Mouse (Mus musculus) heart, embryonic 11.5 days (tissue): ENCODE results near the gene Lamc2. TPM values are rescaled to one million over a fixed set of nuclear protein-coding genes. Genes with fewer than 3 reads are reported as not detected.
A peak's percentile ranks its signal among the peaks of the same experiment; 100 is the strongest.

Source experiments
- ATAC-seq: fragments of 200-750 bp; cut with Nextera tagmentation; replicated peaks from 2 replicates; pipeline ENCODE4 v1.8.0; 2017; ENCODE audit warnings: moderate library complexity; ENCODE audit not compliant: insufficient number of reproducible peaks, low FRiP score, low TSS enrichment
- H3K27ac ChIP-seq: fragments of 300-500 bp; sonication (generic); 2 replicates; pipeline ENCODE4 v1.5.1; 2014; ENCODE audit warnings: mild to moderate bottlenecking, low read depth, low read length
- H3K27me3 ChIP-seq: fragments of 300-500 bp; sonication (generic); 2 replicates; pipeline ENCODE4 v1.6.1; 2014; ENCODE audit warnings: mild to moderate bottlenecking, low read length, mixed read lengths; ENCODE audit not compliant: control insufficient read depth, insufficient read depth
- H3K36me3 ChIP-seq: fragments of 300-500 bp; sonication (generic); 2 replicates; pipeline ENCODE4 v1.6.1; 2014; ENCODE audit warnings: mild to moderate bottlenecking, low read length, moderate library complexity, mixed read lengths; ENCODE audit not compliant: control insufficient read depth, insufficient read depth
- H3K4me1 ChIP-seq: fragments of 300-500 bp; sonication (generic); 2 replicates; pipeline ENCODE4 v1.6.1; 2014; ENCODE audit warnings: low read length; ENCODE audit not compliant: control insufficient read depth, insufficient read depth
- H3K4me2 ChIP-seq: fragments of 300-500 bp; sonication (generic); 2 replicates; pipeline ENCODE4 v1.6.1; 2014; ENCODE audit warnings: mild to moderate bottlenecking, moderate library complexity
- H3K4me3 ChIP-seq: fragments of 300-500 bp; sonication (generic); 2 replicates; pipeline ENCODE4 v1.5.1; 2014; ENCODE audit warnings: low read depth, low read length
- H3K9ac ChIP-seq: fragments of 300-500 bp; sonication (generic); 2 replicates; pipeline ENCODE4 v1.6.1; 2014; ENCODE audit warnings: mild to moderate bottlenecking, low read depth, low read length, moderate library complexity
- H3K9me3 ChIP-seq: fragments of 300-500 bp; sonication (generic); replicated peaks from 2 replicates; pipeline ENCODE4 v1.6.1; 2016; ENCODE audit warnings: low read length; ENCODE audit not compliant: control insufficient read depth
- WGBS: fragments of 180-500 bp; shearing (Covaris S2); extraction: QIAGEN DNeasy Blood & Tissue Kit; methylation state at CpG from one replicate; pipeline ENCODE4 v1.1.7; 2014; ENCODE audit not compliant: insufficient replicate concordance; 5-methylcytosine and 5-hydroxymethylcytosine counted together
- polyA plus RNA-seq: library from polyadenylated mRNA; unstranded; fragments of >200 nt; fragmentation: Nextera tagmentation; extraction: Ambion mirVana; gene quantifications from 2 replicates; pipeline ENCODE4 v1.2.1, GENCODE M21; 2014

The Lamc2 gene
- 3.4 and 6.2 TPM in 2 replicates for polyA plus RNA-seq

- 4% methylated on average over 43 of the region's 46 CpGs for WGBS
- peaks cover 11% of the 10 kb centered on the region for H3K4me1 ChIP-seq
- ATAC-seq: peak; percentile 22; the same call in 1 of the 2 replicates
- H3K4me2 ChIP-seq: peak within 1 kb of the TSS; percentile 98
- H3K9ac ChIP-seq: peak within 1 kb of the TSS; percentile 61
- no peak within 1 kb of the TSS for H3K27ac ChIP-seq
- H3K9me3 ChIP-seq: no peaks in the 10 kb centered on the region
- no peaks in the 10 kb centered on the region for H3K36me3 ChIP-seq
- peaks cover 9% of the 10 kb centered on the region for H3K27me3 ChIP-seq
- H3K4me3 ChIP-seq: peak within 1 kb of the TSS; percentile 54
Observed at GRCm38 (mm10) chr1:153185828-153186803, at the start of gene Lamc2. Lamc2 (minus strand) TSS chr1:153186447.

GRCm38 (mm10) chr1:153235576-153235975, 49.3 kb upstream of the Lamc2 start:
- WGBS: 77% methylated on average over 4 of the region's 4 CpGs

DNA sequence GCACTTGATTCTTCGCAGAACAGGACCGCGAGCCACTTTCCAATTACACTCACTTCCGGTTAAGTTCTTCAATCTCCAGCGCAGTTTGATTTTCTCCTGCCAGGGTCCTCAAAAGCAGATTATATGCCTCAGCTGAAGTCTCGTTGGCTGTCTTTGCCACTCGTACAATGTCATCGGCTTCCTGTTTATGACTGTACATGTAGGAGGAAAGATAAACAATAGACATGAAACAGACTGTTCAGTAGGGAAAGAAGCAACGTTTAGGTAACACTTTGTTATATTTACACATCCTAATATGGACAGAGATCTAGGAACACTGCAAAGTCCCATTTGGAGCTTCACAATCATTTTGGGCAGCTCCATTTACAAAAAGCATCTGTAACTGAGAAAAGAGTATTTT, 45.4 kb upstream of the Lamc2 start:
- H3K4me1 ChIP-seq: no peaks in the 10 kb centered on the region
- peaks cover 34% of the 10 kb centered on the region for H3K36me3 ChIP-seq
- WGBS: 84% methylated on average over 9 of the region's 9 CpGs
- no peak overlapping the region for H3K4me3 ChIP-seq
- H3K9ac ChIP-seq: no peak overlapping the region
- H3K27me3 ChIP-seq: no peaks in the 10 kb centered on the region
- H3K4me2 ChIP-seq: no peak overlapping the region
- ATAC-seq: no peak
- H3K27ac ChIP-seq: no peak overlapping the region
- no peaks in the 10 kb centered on the region for H3K9me3 ChIP-seq

More at GRCm38 (mm10) chr1:153235576-153235975, 49.3 kb upstream of the Lamc2 start:
- H3K9me3 ChIP-seq: no peaks in the 10 kb centered on the region
- H3K27me3 ChIP-seq: no peaks in the 10 kb centered on the region
- ATAC-seq: no peak
- no peaks in the 10 kb centered on the region for H3K4me1 ChIP-seq
- no peak overlapping the region for H3K4me2 ChIP-seq
- H3K36me3 ChIP-seq: peaks cover 23% of the 10 kb centered on the region
- H3K9ac ChIP-seq: no peak overlapping the region
- no peak overlapping the region for H3K27ac ChIP-seq
- no peak overlapping the region for H3K4me3 ChIP-seq

- 72% methylated on average over 4 of the region's 4 CpGs for WGBS
- H3K4me1 ChIP-seq: no peaks in the 10 kb centered on the region
- peaks cover 42% of the 10 kb centered on the region for H3K36me3 ChIP-seq
- no peak overlapping the region for H3K4me3 ChIP-seq
- no peaks in the 10 kb centered on the region for H3K9me3 ChIP-seq
- H3K9ac ChIP-seq: no peak overlapping the region
- no peak overlapping the region for H3K4me2 ChIP-seq
- no peak overlapping the region for H3K27ac ChIP-seq
- no peak for ATAC-seq
- no peaks in the 10 kb centered on the region for H3K27me3 ChIP-seq
Observed at GRCm38 (mm10) chr1:153227916-153228315, 41.7 kb upstream of the Lamc2 start.

GRCm38 (mm10) chr1:153227096-153227495, 40.8 kb upstream of the Lamc2 start:
- 82% methylated on average over 8 of the region's 8 CpGs for WGBS
- H3K4me1 ChIP-seq: no peaks in the 10 kb centered on the region

DNA sequence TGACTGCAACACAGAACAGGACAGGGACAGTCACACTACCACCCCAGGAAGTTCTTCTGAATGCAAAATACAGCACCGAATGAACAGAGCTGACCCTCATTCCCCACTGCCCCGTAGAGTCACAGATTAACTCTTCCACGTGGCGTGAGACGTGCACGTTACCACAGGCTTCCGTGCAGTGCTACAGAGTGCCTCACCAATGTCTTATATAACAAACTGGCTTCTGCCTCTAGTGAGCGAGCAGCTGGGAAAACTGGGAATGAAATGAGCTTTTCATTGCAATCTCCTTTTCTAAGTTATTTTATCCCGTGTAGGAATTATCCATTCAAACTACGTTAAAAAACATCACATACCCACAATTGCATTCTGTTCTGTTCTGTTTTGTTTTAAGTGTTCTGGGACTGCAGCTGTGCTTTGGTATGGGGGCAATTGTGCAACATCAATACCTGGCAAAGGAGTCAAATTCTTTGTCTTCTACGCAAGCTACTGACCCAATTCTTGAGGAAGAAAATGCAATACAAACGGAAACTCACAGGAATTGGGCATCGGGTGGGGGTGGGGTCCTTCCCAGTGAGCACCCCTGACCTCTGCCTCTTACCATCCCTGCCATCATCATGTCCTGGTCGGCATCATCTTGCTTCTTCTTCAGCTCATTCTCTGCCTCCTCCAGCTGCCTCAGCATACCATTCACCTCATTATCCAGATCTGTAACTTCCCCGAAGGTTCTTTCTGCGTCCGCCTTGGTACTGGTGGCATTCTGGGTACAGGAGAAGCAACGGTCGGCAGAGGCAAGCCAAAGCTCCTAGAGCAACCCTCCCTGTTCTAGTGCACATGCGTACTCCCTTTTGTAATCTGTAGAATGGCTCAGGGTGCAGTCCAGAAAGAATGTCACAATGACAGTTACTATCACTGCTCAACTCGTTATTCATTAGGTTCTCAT, 39.8 kb upstream of the Lamc2 start:
- H3K9ac ChIP-seq: no peak overlapping the region
- no peak overlapping the region for H3K4me3 ChIP-seq
- H3K4me1 ChIP-seq: no peaks in the 10 kb centered on the region
- H3K27me3 ChIP-seq: no peaks in the 10 kb centered on the region
- ATAC-seq: no peak
- no peak overlapping the region for H3K4me2 ChIP-seq
- WGBS: 87% methylated on average over 21 of the region's 21 CpGs
- H3K9me3 ChIP-seq: no peaks in the 10 kb centered on the region
- peak overlapping the region; percentile 51 for H3K27ac ChIP-seq
- peaks cover 44% of the 10 kb centered on the region for H3K36me3 ChIP-seq

More at GRCm38 (mm10) chr1:153227096-153227495, 40.8 kb upstream of the Lamc2 start:
- Histone ChIP-seq H3K27ac (no peak overlapping the region), H3K9ac (no peak overlapping the region), H3K27me3 (no peaks in the 10 kb centered on the region), H3K36me3 (peaks cover 43% of the 10 kb centered on the region), H3K4me2 (no peak overlapping the region), H3K9me3 (no peaks in the 10 kb centered on the region), H3K4me3 (no peak overlapping the region)
- ATAC-seq: no peak

GRCm38 (mm10) chr1:153224331-153224730, 38.1 kb upstream of the Lamc2 start:
- Histone ChIP-seq H3K9ac (no peak overlapping the region), H3K27me3 (no peaks in the 10 kb centered on the region), H3K4me1 (no peaks in the 10 kb centered on the region), H3K4me2 (no peak overlapping the region), H3K4me3 (no peak overlapping the region), H3K27ac (no peak overlapping the region), H3K9me3 (no peaks in the 10 kb centered on the region), H3K36me3 (peaks cover 44% of the 10 kb centered on the region)
- WGBS: 68% methylated on average over 5 of the region's 5 CpGs
- ATAC-seq: no peak

DNA sequence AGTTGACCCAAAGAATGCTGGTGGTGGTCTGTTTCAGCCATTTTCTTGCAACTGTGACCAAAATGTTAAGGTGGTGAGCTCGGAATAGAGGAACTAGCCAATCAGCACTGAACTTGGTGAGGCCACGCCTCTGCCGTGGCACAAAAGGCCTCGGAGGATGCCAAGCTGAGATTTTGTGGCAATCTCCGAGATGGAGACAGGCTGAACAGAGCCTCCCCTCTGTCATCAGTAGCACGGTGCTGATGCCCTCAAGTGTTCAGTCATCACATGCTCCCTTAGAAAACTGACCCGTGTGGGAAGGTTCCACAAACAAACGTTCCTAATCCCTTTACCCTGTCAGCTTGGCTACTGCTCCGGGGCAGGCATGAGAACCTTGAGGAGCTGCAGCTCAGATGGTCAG, 33.1 kb upstream of the Lamc2 start:
- WGBS: 51% methylated on average over 9 of the region's 9 CpGs
- ATAC-seq: no peak
- Histone ChIP-seq H3K4me2 (no peak overlapping the region), H3K36me3 (peaks cover 20% of the 10 kb centered on the region), H3K9ac (no peak overlapping the region), H3K9me3 (no peaks in the 10 kb centered on the region), H3K4me1 (no peaks in the 10 kb centered on the region), H3K4me3 (no peak overlapping the region), H3K27me3 (no peaks in the 10 kb centered on the region), H3K27ac (no peak overlapping the region)
